Mouse (Mus musculus): ENCODE measurements around the gene Cdh10.

Cdh10 gene

GRCm38 (mm10) chr15:18975041-18975440 is 156.3 kb downstream of the Cdh10 start:
- DNase-seq (ENCODE audit: low spot score), result no peak

GRCm38 (mm10) chr15:18984891-18985290 is 166.1 kb downstream of the Cdh10 start:
- no peak for DNase-seq (ENCODE audit: low spot score)

- no peak for DNase-seq (ENCODE audit: low spot score)
These were observed 168.9 kb downstream of the Cdh10 start for GRCm38 (mm10) chr15:18987671-18988070.

GRCm38 (mm10) chr15:18993512-18993911 is 174.8 kb downstream of the Cdh10 start:
- no peak for DNase-seq (ENCODE audit: low spot score)

GRCm38 (mm10) chr15:18994294-18994693 is 175.5 kb downstream of the Cdh10 start:
- no peak for DNase-seq (ENCODE audit: low spot score)

- DNase-seq (ENCODE audit: low spot score), result no peak
These were observed 192.1 kb downstream of the Cdh10 start for GRCm38 (mm10) chr15:19010829-19011228.

GRCm38 (mm10) chr15:19032983-19033382 is 214.2 kb downstream of the Cdh10 start:
- no peak for DNase-seq (ENCODE audit: low spot score)

GRCm38 (mm10) chr15:19040077-19040476 is 221.3 kb downstream of the Cdh10 start:
- no peak for DNase-seq (ENCODE audit: low spot score)

Measured in MN1 (cell line).